Mouse (Mus musculus) brain, embryonic 14.5 days (tissue): ENCODE data around the gene Fam117b.

Experiments used
- CTCF ChIP-seq: fragments of 200-500 bp; IDR thresholded peaks from 2 replicates; pipeline ENCODE4 v1.5.1; 2012; ENCODE audit warnings: inconsistent platforms, mild to moderate bottlenecking, moderate library complexity, borderline replicate concordance; ENCODE audit not compliant: insufficient read depth, insufficient read length; ENCODE audit errors: extremely low read depth
- POLR2A ChIP-seq: fragments of 200-500 bp; IDR thresholded peaks from 2 replicates; pipeline ENCODE4 v1.6.1; 2012; ENCODE audit warnings: mild to moderate bottlenecking, inconsistent platforms, borderline replicate concordance; ENCODE audit not compliant: poor library complexity, insufficient read depth, insufficient read length, severe bottlenecking; ENCODE audit errors: extremely low read depth

GRCm38 (mm10) chr1:59926021-59926672, 13.3 kb downstream of the Fam117b start:
- TF ChIP-seq CTCF: no peak
- TF ChIP-seq POLR2A: no peak
